Mouse (Mus musculus) heart, embryonic 15.5 days (tissue): ENCODE data around the gene Pfkp. TPM values are rescaled to one million over a fixed set of nuclear protein-coding genes. Genes with fewer than 3 reads are reported as not detected.
A peak's percentile ranks its signal among the peaks of the same experiment; 100 is the strongest.

Experiments
- ATAC-seq: fragments of 200-750 bp; cut with Nextera tagmentation; replicated peaks from 2 replicates; pipeline ENCODE4 v1.8.0; 2017; ENCODE audit warnings: low read depth, moderate TSS enrichment; ENCODE audit not compliant: insufficient number of reproducible peaks, insufficient read depth, low FRiP score
- H3K27ac ChIP-seq: fragments of 300-500 bp; sonication (generic); 2 replicates; pipeline ENCODE4 v1.5.1; 2015; ENCODE audit warnings: mild to moderate bottlenecking, inconsistent platforms
- H3K27me3 ChIP-seq: fragments of 300-500 bp; sonication (generic); 2 replicates; pipeline ENCODE4 v1.6.1; 2015; ENCODE audit warnings: inconsistent platforms
- H3K36me3 ChIP-seq: fragments of 300-500 bp; sonication (generic); 2 replicates; pipeline ENCODE4 v1.6.1; 2015; ENCODE audit warnings: mild to moderate bottlenecking, inconsistent platforms
- H3K4me1 ChIP-seq: fragments of 300-500 bp; sonication (generic); replicated peaks from 2 replicates; pipeline ENCODE4 v1.6.1; 2015; ENCODE audit warnings: inconsistent platforms
- H3K4me2 ChIP-seq: fragments of 300-500 bp; sonication (generic); 2 replicates; pipeline ENCODE4 v1.6.1; 2015; ENCODE audit warnings: inconsistent platforms, mild to moderate bottlenecking, moderate library complexity
- H3K4me3 ChIP-seq: fragments of 300-500 bp; sonication (generic); 2 replicates; pipeline ENCODE4 v1.5.1; 2015; ENCODE audit warnings: mild to moderate bottlenecking, inconsistent platforms
- H3K9ac ChIP-seq: fragments of 300-500 bp; sonication (generic); 2 replicates; pipeline ENCODE4 v1.6.1; 2015; ENCODE audit warnings: mild to moderate bottlenecking, inconsistent platforms
- H3K9me3 ChIP-seq: fragments of 300-500 bp; sonication (generic); replicated peaks from 2 replicates; pipeline ENCODE4 v1.6.1; 2016; ENCODE audit warnings: inconsistent platforms
- WGBS: fragments of 180-500 bp; shearing (Covaris S2); methylation state at CpG from one replicate; pipeline ENCODE4 v1.1.7; 2015; ENCODE audit warnings: mixed read lengths; 5-methylcytosine and 5-hydroxymethylcytosine counted together
- polyA plus RNA-seq: library from polyadenylated mRNA; unstranded; fragments of >200 nt; fragmentation: Nextera tagmentation; extraction: Ambion mirVana; gene quantifications from 2 replicates; pipeline ENCODE4 v1.2.1, GENCODE M21; 2015

Gene Pfkp
- polyA plus RNA-seq, 1 experiment from 2014 or later = 191 TPM

DNA sequence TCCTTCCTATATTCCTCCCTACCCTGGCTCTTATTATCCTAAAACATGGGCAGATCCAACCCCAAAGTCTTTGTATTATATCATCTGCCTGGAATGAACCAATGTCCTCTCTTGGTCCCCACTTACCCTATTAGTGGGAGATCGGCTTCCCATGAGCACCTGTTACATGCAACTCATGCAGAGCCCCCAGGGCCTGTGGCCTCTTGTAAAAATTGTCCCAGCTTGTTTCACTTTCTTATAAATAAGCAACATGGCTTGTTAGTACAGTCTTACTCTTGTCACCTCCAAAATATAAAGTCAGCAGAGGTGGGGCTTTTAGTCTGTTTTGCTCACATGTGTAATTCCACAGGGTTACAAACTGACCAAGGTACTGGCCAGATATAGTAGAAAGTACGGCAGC, 46.9 kb downstream of the Pfkp start:
- WGBS = 88% methylated on average over 2 of the region's 2 CpGs
- Histone ChIP-seq H3K27ac (no peak overlapping the region), H3K27me3 (no peaks in the 10 kb centered on the region)

DNA sequence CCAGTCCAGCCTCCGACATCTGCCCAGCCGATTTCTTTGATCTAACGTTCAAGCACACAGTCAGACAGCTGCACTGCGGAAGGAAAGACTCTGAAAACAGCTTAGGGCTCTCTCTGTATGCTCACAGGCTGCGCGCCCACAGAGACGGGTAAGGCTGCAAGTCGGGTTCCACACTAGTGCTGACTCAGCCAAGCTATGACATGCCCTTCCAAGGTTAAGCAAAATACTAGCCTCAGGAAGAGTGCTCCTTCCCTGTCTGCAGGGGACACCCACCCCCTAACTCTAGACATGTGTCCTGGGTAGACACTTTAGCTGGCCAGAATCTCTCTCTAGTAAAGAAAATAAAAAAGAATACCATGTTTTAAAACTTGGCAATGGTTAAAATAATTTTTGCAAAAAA, 48.0 kb downstream of the Pfkp start:
- Histone ChIP-seq H3K27me3 (no peaks in the 10 kb centered on the region), H3K4me3 (no peak overlapping the region), H3K4me2 (no peak overlapping the region), H3K9ac (no peak overlapping the region), H3K27ac (no peak overlapping the region), H3K4me1 (no peaks in the 10 kb centered on the region; the same call in 1 of the 2 replicates), H3K36me3 (peaks cover 21% of the 10 kb centered on the region; the same call in 1 of the 2 replicates), H3K9me3 (no peaks in the 10 kb centered on the region)
- WGBS = 87% methylated on average over 8 of the region's 8 CpGs
- ATAC-seq = no peak

More for the DNA sequence above, 46.9 kb downstream of the Pfkp start:
- Histone ChIP-seq H3K4me1 (no peaks in the 10 kb centered on the region; the same call in 1 of the 2 replicates), H3K36me3 (peaks cover 21% of the 10 kb centered on the region; the same call in 1 of the 2 replicates), H3K9me3 (no peaks in the 10 kb centered on the region), H3K9ac (no peak overlapping the region), H3K4me3 (no peak overlapping the region), H3K4me2 (no peak overlapping the region)
- no peak for ATAC-seq

DNA sequence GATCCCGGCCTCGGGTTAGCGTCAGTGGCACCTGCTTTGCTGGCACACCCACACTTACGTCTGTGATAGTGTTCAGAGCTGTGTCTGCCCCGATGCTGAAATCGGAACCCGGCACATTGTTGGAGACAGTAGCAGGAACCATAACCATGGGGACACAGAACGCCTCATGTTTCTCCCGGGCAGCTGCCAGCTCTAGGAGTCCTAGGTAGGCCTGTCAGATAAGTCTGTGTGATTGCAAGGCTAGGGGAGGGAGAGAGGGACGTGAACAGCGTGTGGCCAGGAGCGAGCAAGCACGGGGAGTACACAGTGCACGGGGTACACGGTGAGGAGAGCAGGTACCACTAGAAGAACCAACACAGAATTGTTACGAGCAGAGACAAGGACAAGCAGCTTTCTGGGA, 50.8 kb downstream of the Pfkp start:
- H3K9ac ChIP-seq = no peak overlapping the region
- H3K4me1 ChIP-seq = no peaks in the 10 kb centered on the region; the same call in 1 of the 2 replicates
- peaks cover 25% of the 10 kb centered on the region; the same call in 1 of the 2 replicates for H3K36me3 ChIP-seq
- H3K4me2 ChIP-seq = no peak overlapping the region
- H3K27ac ChIP-seq = peak overlapping the region; percentile 57
- no peaks in the 10 kb centered on the region for H3K27me3 ChIP-seq
- no peaks in the 10 kb centered on the region for H3K9me3 ChIP-seq
- 53% methylated on average over 16 of the region's 16 CpGs for WGBS
- peak; percentile 83 for ATAC-seq
- H3K4me3 ChIP-seq = no peak overlapping the region

DNA sequence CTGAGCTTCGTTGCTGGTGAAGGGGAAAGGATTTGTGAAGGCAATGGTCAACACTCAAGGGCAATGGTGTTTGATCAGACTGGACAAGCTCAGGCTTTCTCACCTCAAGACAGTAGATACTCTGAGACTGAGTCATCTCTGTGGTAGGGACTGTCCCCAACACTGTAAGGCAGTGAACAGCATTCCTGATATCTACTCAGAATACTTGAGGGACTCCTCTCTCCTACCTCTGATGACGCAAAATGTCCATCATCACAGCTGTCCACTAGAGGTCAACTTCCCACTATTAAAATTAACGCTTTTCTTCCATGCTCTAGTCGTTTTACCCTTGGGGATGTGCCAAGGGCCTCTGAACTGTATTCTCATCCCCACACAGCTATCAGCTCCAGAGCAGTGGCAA, 53.2 kb downstream of the Pfkp start:
- Histone ChIP-seq H3K27me3 (no peaks in the 10 kb centered on the region), H3K4me3 (no peak overlapping the region), H3K9ac (no peak overlapping the region), H3K36me3 (peaks cover 26% of the 10 kb centered on the region; the same call in 1 of the 2 replicates), H3K4me2 (no peak overlapping the region), H3K4me1 (peaks cover 12% of the 10 kb centered on the region; the same call in 1 of the 2 replicates), H3K9me3 (no peaks in the 10 kb centered on the region), H3K27ac (no peak overlapping the region)
- WGBS = 74% methylated on average over 4 of the region's 4 CpGs
- no peak for ATAC-seq

DNA sequence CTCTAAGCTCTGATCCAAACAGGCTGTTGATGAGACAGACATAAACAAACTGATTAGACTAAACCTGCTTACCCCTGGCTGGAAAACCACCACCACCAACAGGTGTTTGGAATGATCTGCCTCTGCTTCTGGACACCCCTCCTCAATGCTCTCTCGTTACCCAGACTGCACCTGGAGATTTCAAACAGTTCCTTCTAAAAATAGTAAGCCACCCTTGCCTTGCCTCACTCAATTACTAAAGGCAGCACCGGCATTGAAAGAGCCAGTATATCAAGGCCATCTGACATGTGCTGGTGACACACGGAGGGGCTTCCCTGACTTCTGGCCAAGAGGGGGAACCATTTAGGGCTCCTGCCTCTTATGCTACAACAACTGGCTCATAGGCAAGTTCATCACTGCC, 57.7 kb downstream of the Pfkp start:
- no peak overlapping the region for H3K9ac ChIP-seq

DNA sequence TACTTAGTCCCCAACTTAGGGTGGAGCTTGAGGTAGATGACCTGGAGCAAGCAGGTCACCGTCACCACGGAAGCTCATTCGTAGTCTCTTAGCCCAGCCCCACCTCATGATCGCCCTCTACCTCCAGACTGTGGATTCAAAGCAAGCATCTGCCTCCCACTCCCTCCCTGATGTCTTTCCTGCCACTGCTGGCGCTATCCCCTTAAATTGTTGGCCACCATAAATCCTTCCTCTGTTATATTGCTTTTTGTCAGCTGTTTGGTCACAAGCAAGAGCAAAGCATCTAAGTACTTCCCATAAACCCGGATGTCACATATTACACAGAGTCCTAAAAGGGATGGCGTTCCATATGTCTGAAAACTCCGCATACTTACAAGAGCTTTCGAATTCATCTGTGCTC, 62.6 kb downstream of the Pfkp start:
- Histone ChIP-seq H3K9me3 (no peaks in the 10 kb centered on the region), H3K9ac (no peak overlapping the region), H3K36me3 (peaks cover 43% of the 10 kb centered on the region), H3K4me3 (no peak overlapping the region), H3K27ac (no peak overlapping the region), H3K4me1 (peaks cover 7% of the 10 kb centered on the region; the same call in 1 of the 2 replicates), H3K27me3 (no peaks in the 10 kb centered on the region), H3K4me2 (no peak overlapping the region)
- 81% methylated on average over 9 of the region's 9 CpGs for WGBS
- ATAC-seq = no peak

More for the DNA sequence above, 57.7 kb downstream of the Pfkp start:
- Histone ChIP-seq H3K4me1 (peaks cover 13% of the 10 kb centered on the region; the same call in 1 of the 2 replicates), H3K27ac (peak overlapping the region; percentile 36), H3K36me3 (peaks cover 29% of the 10 kb centered on the region; the same call in 1 of the 2 replicates), H3K4me3 (no peak overlapping the region), H3K9me3 (no peaks in the 10 kb centered on the region), H3K4me2 (no peak overlapping the region), H3K27me3 (no peaks in the 10 kb centered on the region)
- 0 out of 2 replicates have a peak, but pooled peaks have one; percentile 32 for ATAC-seq
- 24% methylated on average over 3 of the region's 3 CpGs for WGBS

DNA sequence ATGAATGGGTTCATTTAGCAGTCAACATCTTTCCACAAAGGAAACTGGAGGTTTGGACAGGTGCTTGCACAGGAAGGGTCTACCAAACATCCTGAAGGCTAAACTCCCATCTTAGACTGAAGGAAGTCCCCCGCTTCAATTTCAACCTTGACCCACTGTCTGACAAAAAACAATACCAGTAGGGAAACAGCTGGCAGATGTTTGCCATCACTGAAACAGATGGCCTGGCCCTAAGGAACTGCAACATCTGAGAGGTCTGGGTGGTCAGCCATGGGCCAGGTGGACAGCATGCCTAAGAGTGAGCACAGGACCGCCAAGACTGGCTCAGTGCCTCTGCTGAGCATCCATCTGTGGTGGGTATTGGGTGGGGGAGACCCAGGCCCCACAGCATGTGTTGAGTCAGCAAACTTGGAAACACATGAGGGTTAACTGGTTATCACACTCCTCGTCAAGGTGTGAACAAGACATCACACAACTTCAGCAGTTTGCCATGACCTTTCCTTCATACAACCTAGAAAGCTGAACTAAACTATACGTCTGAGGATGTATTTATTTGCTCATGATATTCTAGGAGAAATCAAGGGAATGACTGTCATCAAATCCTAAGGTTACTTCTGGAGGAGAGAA, 65.0 kb downstream of the Pfkp start:
- no peak for ATAC-seq
- 69% methylated on average over 4 of the region's 4 CpGs for WGBS
- peaks cover 65% of the 10 kb centered on the region for H3K36me3 ChIP-seq
- H3K4me1 ChIP-seq = no peaks in the 10 kb centered on the region
- H3K27ac ChIP-seq = no peak overlapping the region
- no peaks in the 10 kb centered on the region for H3K27me3 ChIP-seq
- no peak overlapping the region for H3K9ac ChIP-seq
- H3K9me3 ChIP-seq = no peaks in the 10 kb centered on the region
- no peak overlapping the region for H3K4me2 ChIP-seq
- no peak overlapping the region for H3K4me3 ChIP-seq

DNA sequence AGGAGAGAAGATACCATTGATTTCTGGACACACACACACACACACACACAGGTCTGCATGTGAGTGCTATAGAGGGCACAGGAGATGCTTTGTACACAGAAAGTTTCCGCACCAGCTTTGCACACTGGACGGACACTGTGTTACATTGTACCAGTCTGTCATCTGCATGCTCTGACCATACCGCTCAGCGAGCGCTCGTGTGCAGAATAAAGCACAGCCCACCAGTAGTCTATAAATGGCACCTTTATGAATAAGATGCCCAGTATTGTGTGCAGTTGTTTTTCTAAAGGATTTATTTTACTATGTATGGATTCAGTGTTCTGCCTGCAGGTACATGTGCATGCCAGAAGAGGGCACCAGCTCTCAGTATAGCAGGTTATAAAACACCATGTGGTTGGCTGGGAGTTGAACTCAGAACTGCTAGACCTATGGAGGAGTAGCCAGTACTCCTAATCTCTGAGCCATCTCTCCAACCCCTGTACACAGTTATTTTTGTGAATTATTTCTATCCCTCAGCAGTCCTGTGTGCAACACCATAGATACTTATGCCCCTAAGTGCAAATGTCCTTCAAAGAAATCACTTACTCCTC, 72.6 kb downstream of the Pfkp start:
- Histone ChIP-seq H3K9ac (no peak overlapping the region), H3K4me1 (no peaks in the 10 kb centered on the region), H3K9me3 (no peaks in the 10 kb centered on the region), H3K36me3 (peaks cover 94% of the 10 kb centered on the region), H3K4me3 (no peak overlapping the region), H3K27ac (no peak overlapping the region), H3K4me2 (no peak overlapping the region), H3K27me3 (no peaks in the 10 kb centered on the region)
- ATAC-seq = 0 out of 2 replicates have a peak, but pooled peaks have one; percentile 23
- WGBS = 94% methylated on average over 6 of the region's 6 CpGs

DNA sequence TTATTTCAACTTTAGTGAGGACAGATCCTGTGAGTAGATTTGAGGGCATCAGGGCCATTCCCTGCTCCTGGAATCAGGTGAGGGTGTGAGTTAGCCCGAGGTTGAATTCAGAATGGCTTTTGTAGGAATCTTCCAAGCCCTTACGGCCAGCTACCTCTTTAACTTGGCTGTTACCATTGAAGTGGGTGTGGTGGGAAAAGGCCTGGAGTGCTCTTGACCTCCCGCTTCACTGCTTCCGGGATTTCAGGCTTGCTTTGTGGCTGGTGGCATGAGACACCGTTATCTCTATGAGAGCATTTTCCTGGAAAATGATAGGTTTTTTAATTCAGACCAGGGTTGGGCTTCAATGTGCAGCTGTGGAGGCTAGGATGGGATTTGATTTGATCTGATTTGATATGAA, 83.0 kb downstream of the Pfkp start:
- 83% methylated on average over 5 of the region's 5 CpGs for WGBS
- Histone ChIP-seq H3K27ac (no peak overlapping the region), H3K9me3 (no peaks in the 10 kb centered on the region), H3K27me3 (no peaks in the 10 kb centered on the region), H3K4me1 (no peaks in the 10 kb centered on the region), H3K36me3 (peaks cover 90% of the 10 kb centered on the region), H3K9ac (no peak overlapping the region), H3K4me3 (no peak overlapping the region), H3K4me2 (no peak overlapping the region)
- ATAC-seq = no peak

DNA sequence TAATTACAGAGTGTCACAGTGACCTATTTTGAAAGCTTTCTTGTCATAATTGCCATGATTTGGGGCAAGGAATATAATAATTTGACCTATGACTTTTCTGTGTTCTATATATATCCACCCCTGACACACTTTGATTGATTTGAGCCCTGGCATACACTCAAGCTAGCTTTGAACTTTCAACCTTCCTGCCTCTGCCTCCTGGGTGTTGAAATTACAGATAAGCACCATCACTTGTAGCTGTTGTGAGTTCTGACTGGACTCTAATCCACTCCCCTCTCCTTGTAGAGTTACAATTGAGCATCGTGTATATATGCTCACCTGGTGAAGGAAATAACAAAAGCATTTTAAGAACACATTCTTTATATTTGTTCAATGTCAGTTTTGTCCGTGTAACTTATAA, 86.2 kb downstream of the Pfkp start:
- H3K27ac ChIP-seq = no peak overlapping the region

DNA sequence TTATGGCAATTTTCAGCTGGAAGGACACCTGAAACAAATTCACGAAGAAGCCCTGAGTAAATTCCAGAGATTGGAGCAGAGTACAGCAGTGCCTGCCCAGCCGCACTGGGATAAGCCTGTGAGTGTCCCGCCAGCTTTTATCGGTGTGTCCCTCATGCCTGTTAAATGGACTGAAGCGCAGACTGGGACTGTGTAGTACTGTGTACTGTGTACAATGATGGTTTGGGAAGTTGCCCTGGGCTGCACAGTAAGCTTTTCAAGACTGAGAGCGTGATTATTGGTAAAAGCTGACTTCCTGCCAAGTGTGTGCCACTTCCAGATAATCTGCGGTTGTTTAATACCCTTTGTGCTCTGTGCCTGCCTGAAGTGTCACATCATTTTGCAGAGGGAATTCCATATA, 90.8 kb downstream of the Pfkp start:
- no peak overlapping the region for H3K27ac ChIP-seq
- H3K4me1 ChIP-seq = no peaks in the 10 kb centered on the region
- H3K9ac ChIP-seq = no peak overlapping the region
- H3K4me2 ChIP-seq = no peak overlapping the region
- ATAC-seq = no peak
- H3K36me3 ChIP-seq = peaks cover 81% of the 10 kb centered on the region
- no peaks in the 10 kb centered on the region for H3K27me3 ChIP-seq
- WGBS = 73% methylated on average over 7 of the region's 7 CpGs
- H3K9me3 ChIP-seq = no peaks in the 10 kb centered on the region
- H3K4me3 ChIP-seq = no peak overlapping the region

More for the DNA sequence above, 86.2 kb downstream of the Pfkp start:
- H3K4me3 ChIP-seq = no peak overlapping the region
- no peaks in the 10 kb centered on the region for H3K27me3 ChIP-seq
- ATAC-seq = no peak
- no peaks in the 10 kb centered on the region for H3K9me3 ChIP-seq
- H3K4me2 ChIP-seq = no peak overlapping the region
- H3K4me1 ChIP-seq = no peaks in the 10 kb centered on the region
- no peak overlapping the region for H3K9ac ChIP-seq
- WGBS = 81% methylated on average over 2 of the region's 2 CpGs
- peaks cover 88% of the 10 kb centered on the region for H3K36me3 ChIP-seq

DNA sequence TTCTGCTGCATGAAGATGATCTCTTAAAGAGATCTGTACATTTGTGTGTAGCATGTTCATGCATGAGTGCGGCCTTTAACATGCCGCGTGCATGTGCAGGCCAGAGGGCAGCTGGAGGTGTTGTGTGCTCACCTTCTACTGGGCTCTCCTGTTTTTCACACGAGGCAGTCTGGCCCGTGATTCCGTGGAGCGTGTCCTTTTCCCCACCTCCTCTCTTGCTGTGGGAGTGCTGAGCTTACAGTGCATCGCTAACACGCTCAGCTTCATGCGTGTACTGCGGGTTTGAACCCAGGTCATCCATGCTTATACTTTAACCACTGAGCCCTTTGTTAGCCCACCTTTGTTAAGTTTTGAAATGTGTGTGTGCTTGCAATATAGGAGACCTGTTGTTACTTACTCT, 92.9 kb downstream of the Pfkp start:
- H3K27me3 ChIP-seq = no peaks in the 10 kb centered on the region
- 94% methylated on average over 11 of the region's 11 CpGs for WGBS
- no peaks in the 10 kb centered on the region for H3K9me3 ChIP-seq
- H3K27ac ChIP-seq = no peak overlapping the region
- no peak overlapping the region for H3K4me2 ChIP-seq
- ATAC-seq = no peak
- no peak overlapping the region for H3K9ac ChIP-seq
- no peak overlapping the region for H3K4me3 ChIP-seq
- H3K36me3 ChIP-seq = peaks cover 83% of the 10 kb centered on the region
- no peaks in the 10 kb centered on the region for H3K4me1 ChIP-seq
